Mouse (Mus musculus) lung, postnatal 25 days (tissue): ENCODE data around the gene Hist1h4j.
A peak's percentile ranks its signal among the peaks of the same experiment; 100 is the strongest.
"Not testable (repeated sequence)": the region's sequence is repeated elsewhere in the genome, so short reads cannot be mapped to it uniquely, and the experiment has no call there.

Experiments
- DNase-seq: peaks from one replicate; pipeline ENCODE4 v3.0.0; 2022; ENCODE audit warnings: low spot score

Gene Hist1h4j

DNA sequence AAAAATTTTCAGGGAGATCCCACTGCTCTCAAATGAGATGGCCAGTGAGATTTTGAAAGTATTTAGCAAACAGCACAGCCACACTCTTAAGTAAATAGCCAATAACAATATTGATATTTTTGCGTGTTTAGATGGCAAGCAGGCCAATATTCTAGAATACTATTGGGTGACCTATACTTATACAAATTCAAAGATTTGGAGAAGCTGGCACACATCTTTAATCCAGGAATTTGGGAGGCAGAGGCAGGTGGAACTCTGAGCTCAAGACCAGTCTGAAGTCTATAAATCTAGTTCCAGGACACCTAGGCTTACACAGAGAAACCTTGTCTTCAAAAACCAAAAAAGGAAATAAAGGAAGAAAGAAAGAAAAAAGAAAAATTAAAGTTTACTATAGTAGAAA lies 46.8 kb downstream of the Hist1h4j start:
- DNase-seq, result no peak

DNA sequence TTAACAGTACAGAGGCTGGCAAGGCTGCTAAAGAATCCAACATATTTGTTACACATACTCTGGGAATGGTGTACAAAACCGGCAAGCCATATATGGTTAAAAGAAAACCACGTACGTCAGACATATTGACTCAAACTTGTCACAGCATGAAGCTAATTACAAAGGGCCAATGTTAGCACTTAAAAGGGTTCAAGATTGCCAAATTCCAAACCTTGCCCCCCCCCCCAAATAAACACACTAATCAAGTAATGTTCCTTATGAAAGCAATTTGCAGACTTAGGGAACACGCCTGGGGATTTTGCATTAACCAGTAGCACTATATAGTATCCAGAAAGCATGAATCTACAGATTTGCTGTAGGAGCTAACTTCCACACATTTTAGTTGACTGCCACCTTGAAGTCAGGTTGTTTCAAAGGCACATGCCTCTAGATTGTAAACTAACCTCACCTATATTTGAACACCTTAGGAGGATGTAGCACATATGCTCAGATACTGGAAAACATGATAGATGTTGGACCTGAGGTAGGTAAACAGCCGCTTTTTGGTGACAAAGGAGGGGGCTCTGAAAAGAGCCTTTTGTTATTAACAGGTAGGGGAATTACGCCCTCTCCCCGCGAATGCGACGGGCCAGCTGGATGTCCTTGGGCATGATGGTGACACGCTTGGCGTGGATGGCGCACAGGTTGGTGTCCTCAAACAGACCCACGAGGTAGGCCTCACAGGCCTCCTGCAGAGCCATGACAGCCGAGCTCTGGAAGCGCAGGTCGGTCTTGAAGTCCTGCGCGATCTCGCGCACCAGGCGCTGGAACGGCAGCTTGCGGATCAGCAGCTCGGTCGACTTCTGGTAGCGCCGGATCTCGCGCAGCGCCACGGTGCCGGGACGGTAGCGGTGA lies 47.7 kb downstream of the Hist1h4j start:
- DNase-seq, result not testable (repeated sequence)

DNA sequence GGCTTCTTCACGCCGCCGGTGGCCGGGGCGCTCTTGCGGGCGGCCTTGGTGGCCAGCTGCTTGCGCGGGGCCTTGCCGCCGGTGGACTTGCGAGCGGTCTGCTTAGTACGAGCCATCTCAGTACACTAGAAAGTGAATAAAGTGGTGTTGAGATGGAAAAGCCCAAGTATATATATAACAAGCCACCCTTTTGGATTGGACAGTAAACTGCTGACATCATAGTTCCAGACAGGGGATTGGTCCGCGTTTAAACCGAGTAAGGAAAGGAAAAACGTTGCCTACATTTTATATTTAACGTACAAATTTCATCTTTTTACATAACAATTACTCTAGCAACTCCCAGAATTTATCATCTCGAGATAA lies 48.4 kb downstream of the Hist1h4j start, which contains the start of gene Hist1h3i:
Gene Hist1h3i, minus strand, starts transcription at position 116 of the 363 bp plus-strand sequence.
- peak; percentile 85 for DNase-seq

DNA sequence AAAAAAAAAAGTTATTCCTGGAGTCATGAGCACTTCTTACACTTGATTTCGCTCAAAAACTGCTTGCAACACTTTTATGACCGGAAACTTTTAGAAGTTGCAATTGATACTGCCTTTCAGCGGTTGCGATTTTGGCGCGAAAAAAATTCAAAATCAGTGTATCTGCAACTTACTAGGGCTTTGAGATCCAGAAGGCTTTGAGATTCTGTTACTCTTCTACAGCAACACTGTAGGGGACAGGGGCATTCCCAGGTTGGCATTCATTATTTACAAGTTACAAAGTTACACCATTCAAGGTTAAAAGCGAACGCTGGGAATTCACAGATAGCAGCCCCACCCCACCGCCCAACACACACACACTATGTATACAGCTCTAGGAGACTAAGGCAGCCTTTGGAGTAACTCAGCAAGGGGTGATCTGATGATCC lies 48.9 kb downstream of the Hist1h4j start:
- peak; percentile 11 for DNase-seq

DNA sequence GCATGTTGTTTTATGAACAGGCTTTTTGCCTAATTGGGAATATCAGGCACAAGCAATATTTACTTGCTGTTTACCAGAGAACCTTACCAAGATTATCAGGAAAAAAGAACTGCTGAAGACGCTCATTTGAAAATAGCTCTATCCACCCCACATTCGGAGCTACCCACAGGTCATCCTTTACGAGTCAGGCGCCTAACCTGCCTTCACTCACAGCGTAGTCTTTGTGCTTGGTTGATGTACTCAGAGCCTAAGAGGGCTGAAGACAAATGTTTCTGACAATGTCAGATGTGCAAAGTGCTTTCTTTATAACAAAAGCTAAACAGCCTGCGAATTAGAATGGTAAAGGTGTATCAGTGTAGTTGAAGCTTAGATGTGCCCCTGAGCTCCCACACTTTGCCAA lies 49.4 kb downstream of the Hist1h4j start:
- DNase-seq, result no peak
